Mouse (Mus musculus) myocyte (in vitro differentiated cells): Measurements from ENCODE around the gene Baiap3. TPM values are rescaled to one million over a fixed set of nuclear protein-coding genes. Genes with fewer than 3 reads are reported as not detected.

Experiments
- H3K27me3 ChIP-seq: one replicate; pipeline ENCODE4 v1.6.1; 2011; ENCODE audit not compliant: control insufficient read depth, insufficient read depth, insufficient read length
- H3K36me3 ChIP-seq: one replicate; pipeline ENCODE4 v1.6.1; 2011; ENCODE audit not compliant: control insufficient read depth, insufficient read depth
- H3K4me2 ChIP-seq: one replicate; pipeline ENCODE4 v1.6.1; 2011; ENCODE audit warnings: low read depth, control low read depth
- H3K4me3 ChIP-seq: one replicate; pipeline ENCODE4 v1.5.1; 2011; ENCODE audit warnings: mild to moderate bottlenecking, control low read depth, moderate library complexity
- H3K79me2 ChIP-seq: one replicate; pipeline ENCODE4 v1.6.1; 2011; ENCODE audit not compliant: control insufficient read depth, insufficient read depth
- H3ac ChIP-seq: one replicate; pipeline ENCODE4 v1.6.1; 2011; ENCODE audit not compliant: control insufficient read depth, insufficient read length
- CEBPB ChIP-seq: IDR thresholded peaks from 2 replicates; pipeline ENCODE4 v1.6.1; 2011; ENCODE audit warnings: mild to moderate bottlenecking, moderate library complexity; ENCODE audit not compliant: poor library complexity, insufficient read depth, severe bottlenecking
- E2F4 ChIP-seq: IDR thresholded peaks from one replicate; pipeline ENCODE4 v1.6.1; 2011; ENCODE audit warnings: mild to moderate bottlenecking, control low read depth, moderate library complexity; ENCODE audit not compliant: insufficient read depth
- MAX ChIP-seq: IDR thresholded peaks from one replicate; pipeline ENCODE4 v1.6.1; 2011; ENCODE audit warnings: low read depth, mild to moderate bottlenecking, control low read depth
- MYOD1 ChIP-seq, 3 experiments: IDR thresholded peaks; one replicate each; pipeline ENCODE4 v1.6.1; 2011; ENCODE audit warnings: control low read depth in 2 of 3, low read depth in 2 of 3, mild to moderate bottlenecking in 2 of 3, moderate library complexity in 1 of 3; ENCODE audit not compliant: insufficient read length in 2 of 3, control insufficient read depth in 1 of 3
- MYOG ChIP-seq, 3 experiments: IDR thresholded peaks; one replicate each; pipeline ENCODE4 v1.6.1; 2011; ENCODE audit warnings: control low read depth in 2 of 3, low read depth in 2 of 3, mild to moderate bottlenecking in 2 of 3; ENCODE audit not compliant: insufficient read length in 2 of 3, control insufficient read depth in 1 of 3, insufficient read depth in 1 of 3
- POLR2A ChIP-seq: IDR thresholded peaks from one replicate; pipeline ENCODE4 v1.6.1; 2011; ENCODE audit warnings: low read depth, mild to moderate bottlenecking, control low read depth, moderate library complexity; ENCODE audit not compliant: insufficient read length
- POLR2AphosphoS2 ChIP-seq: IDR thresholded peaks from one replicate; pipeline ENCODE4 v1.6.1; 2011; ENCODE audit warnings: low read depth, control low read depth; ENCODE audit not compliant: insufficient read length
- REST ChIP-seq: IDR thresholded peaks from one replicate; pipeline ENCODE4 v1.6.1; 2011; ENCODE audit warnings: mild to moderate bottlenecking, control low read depth, moderate library complexity; ENCODE audit not compliant: insufficient read depth, insufficient read length
- SRF ChIP-seq: IDR thresholded peaks from one replicate; pipeline ENCODE4 v1.6.1; 2011; ENCODE audit warnings: low read depth; ENCODE audit not compliant: control insufficient read depth, insufficient read length
- TCF12 ChIP-seq: IDR thresholded peaks from one replicate; pipeline ENCODE4 v1.6.1; 2011; ENCODE audit warnings: mild to moderate bottlenecking, control low read depth; ENCODE audit not compliant: poor library complexity, insufficient read depth, severe bottlenecking
- TCF3 ChIP-seq: IDR thresholded peaks from one replicate; pipeline ENCODE4 v1.6.1; 2011; ENCODE audit warnings: low read depth, control low read depth; ENCODE audit not compliant: insufficient read length
- USF1 ChIP-seq: IDR thresholded peaks from one replicate; pipeline ENCODE4 v1.6.1; 2011; ENCODE audit warnings: low read depth, mild to moderate bottlenecking, control low read depth, moderate library complexity
- polyA plus RNA-seq: library from polyadenylated mRNA; unstranded; fragments of >200 nt; fragmentation: generic; extraction: Trizol; gene quantifications from one replicate; pipeline ENCODE4 v1.2.1, GENCODE M21; 2012; ENCODE audit warnings: missing spikeins

The Baiap3 gene
- polyA plus RNA-seq, 1 experiment = 0.01 TPM

DNA sequence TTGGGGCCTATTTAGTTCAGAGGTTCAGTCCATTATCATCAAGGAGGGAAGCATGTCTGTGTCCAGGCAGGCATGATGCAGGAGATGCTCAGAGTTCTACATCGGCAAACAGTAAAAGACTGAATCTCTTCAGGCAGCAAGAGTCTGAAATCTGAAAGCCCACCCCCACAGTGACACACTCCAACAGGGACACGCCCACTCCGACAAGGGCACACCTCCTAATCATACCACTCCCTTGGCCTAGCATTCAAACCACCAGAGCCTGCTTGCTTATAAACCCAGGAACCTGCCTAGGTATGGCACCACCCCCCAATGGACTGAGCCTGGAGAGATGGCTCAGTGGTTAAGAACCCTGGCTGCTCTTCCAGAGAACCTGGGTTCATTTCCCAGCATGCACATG, 40.7 kb downstream of the Baiap3 start:
- H3K4me3 ChIP-seq = no peak overlapping the region
- peaks cover 4% of the 10 kb centered on the region for H3K36me3 ChIP-seq

DNA sequence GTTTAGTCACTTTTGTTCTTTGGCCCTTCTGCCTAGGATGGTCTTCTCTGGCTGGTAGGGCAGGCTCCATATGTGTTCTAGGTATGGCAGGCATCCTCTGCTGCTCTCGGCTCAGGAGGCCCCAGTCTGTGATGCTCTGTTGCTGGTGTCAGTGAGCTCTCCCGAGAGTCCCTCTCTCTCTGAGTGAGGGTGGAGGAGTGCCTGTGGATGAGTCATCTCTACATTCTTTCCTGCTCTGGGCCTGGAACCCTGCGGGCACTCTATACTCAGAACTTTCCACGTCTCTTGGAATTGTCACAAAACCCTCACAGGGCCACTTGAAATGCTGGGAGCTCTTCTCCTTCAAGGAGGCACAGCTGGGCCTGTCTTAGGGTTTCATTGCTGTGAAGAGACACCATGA, 44.5 kb downstream of the Baiap3 start:
- H3K27me3 ChIP-seq = no peaks in the 10 kb centered on the region

More for the DNA sequence above, 40.7 kb downstream of the Baiap3 start:
- no peak overlapping the region for H3ac ChIP-seq
- no peak overlapping the region for H3K4me2 ChIP-seq
- TF ChIP-seq REST = no peak
- no peak for TF ChIP-seq MAX
- no peak for TF ChIP-seq POLR2A
- no peak for TF ChIP-seq TCF12
- no peak for TF ChIP-seq MYOG (IDR thresholded peaks at IDR 0.05; ENCODE audit: control insufficient read depth in 1 of 3, insufficient read depth in 1 of 3, insufficient read length in 2 of 3, low read depth in 2 of 3)
- no peaks in the 10 kb centered on the region for H3K79me2 ChIP-seq
- no peaks in the 10 kb centered on the region for H3K27me3 ChIP-seq

DNA sequence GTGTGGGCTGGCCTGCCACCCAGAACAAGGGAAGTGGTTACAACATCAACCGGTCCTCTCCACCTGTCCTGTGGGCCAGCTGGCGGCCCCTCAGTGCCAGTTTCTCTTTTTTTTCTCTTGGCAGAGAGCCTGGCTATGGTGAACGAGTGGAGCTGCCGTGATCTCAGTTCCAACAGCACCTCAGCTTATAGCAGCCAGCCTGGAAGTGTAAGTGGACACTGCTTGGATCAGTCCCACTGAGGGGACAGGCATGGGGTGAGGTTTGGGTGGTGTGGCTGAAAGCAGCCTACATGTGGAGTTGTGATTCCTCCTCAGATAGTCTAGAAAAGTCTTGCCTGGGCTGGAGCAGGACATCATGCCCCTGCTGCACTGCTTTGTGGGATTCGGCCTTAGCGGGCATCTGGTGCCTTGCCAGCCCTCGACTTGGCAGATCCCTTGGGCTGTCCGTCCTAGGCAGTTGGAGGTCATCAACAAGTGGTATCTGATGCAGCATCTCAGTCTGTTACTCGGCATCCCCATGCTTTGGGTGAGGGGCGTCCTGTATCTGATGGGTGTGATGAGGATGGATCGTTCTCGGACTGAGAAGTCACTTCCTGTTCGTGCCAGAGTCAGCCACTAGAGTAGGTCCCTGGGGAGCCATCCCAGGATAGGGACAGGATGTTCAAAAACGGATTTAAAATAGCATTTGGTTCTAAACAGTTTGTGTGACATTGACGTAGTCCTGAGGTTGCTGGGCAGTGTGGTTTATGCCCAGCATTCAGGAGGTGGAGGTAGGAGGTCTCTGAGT, 45.3 kb downstream of the Baiap3 start:
- Histone ChIP-seq H3K4me3 (no peak overlapping the region), H3K27me3 (no peaks in the 10 kb centered on the region), H3K4me2 (peak overlapping the region; percentile 6), H3ac (no peak overlapping the region), H3K36me3 (peaks cover 7% of the 10 kb centered on the region), H3K79me2 (no peaks in the 10 kb centered on the region)
- no peak for TF ChIP-seq E2F4
- no peak for TF ChIP-seq POLR2AphosphoS2
- peak; percentile 40 for TF ChIP-seq TCF3
- TF ChIP-seq MYOG (IDR thresholded peaks at IDR 0.05; ENCODE audit: control insufficient read depth in 1 of 3, insufficient read depth in 1 of 3, insufficient read length in 2 of 3, low read depth in 2 of 3) = peak; percentile 61 to 86 (median 65)
- TF ChIP-seq MYOD1 (IDR thresholded peaks at IDR 0.05; ENCODE audit: control insufficient read depth in 1 of 3, insufficient read length in 2 of 3, low read depth in 2 of 3) = peak; percentile 50 to 82 (median 79)
- TF ChIP-seq REST = no peak
- TF ChIP-seq MAX = no peak
- no peak for TF ChIP-seq USF1
- peak; percentile 52 for TF ChIP-seq TCF12
- TF ChIP-seq SRF = no peak
- no peak for TF ChIP-seq POLR2A
- TF ChIP-seq CEBPB = no peak

More for the DNA sequence above, 44.5 kb downstream of the Baiap3 start:
- no peak overlapping the region for H3ac ChIP-seq
- peak overlapping the region; percentile 6 for H3K4me2 ChIP-seq
- H3K4me3 ChIP-seq = no peak overlapping the region
- peaks cover 7% of the 10 kb centered on the region for H3K36me3 ChIP-seq
- TF ChIP-seq MYOD1 (IDR thresholded peaks at IDR 0.05; ENCODE audit: control insufficient read depth in 1 of 3, insufficient read length in 2 of 3, low read depth in 2 of 3) (no peak), POLR2A (no peak), USF1 (no peak), TCF12 (no peak), CEBPB (no peak), MYOG (IDR thresholded peaks at IDR 0.05; ENCODE audit: control insufficient read depth in 1 of 3, insufficient read depth in 1 of 3, insufficient read length in 2 of 3, low read depth in 2 of 3) (no peak), REST (no peak), SRF (no peak), TCF3 (no peak), POLR2AphosphoS2 (no peak), MAX (no peak), E2F4 (no peak)
- no peaks in the 10 kb centered on the region for H3K79me2 ChIP-seq

DNA sequence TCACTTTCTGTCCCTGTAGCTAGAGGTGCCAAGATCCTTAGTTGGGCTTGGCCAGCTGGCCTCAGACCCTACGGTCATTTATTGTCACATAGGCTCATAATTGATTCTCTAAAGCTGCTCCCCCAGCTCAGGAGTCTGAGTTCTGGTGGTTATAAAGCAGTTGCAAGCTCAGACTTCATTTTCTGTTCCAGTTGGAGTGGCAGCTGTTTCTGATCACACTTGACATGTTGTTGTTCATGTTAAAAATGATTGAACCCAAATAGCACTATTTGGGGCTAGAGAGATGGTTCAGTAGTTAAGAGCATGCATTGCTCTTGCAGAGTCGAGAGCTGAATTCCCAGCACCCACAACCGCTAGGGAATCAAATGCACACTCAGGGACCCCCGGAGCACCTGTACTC, 46.2 kb downstream of the Baiap3 start:
- no peak overlapping the region for H3ac ChIP-seq
- H3K27me3 ChIP-seq = no peaks in the 10 kb centered on the region
- peaks cover 7% of the 10 kb centered on the region for H3K36me3 ChIP-seq
- TF ChIP-seq SRF (no peak), USF1 (no peak), POLR2AphosphoS2 (no peak), TCF12 (no peak), CEBPB (no peak), MYOG (IDR thresholded peaks at IDR 0.05; ENCODE audit: control insufficient read depth in 1 of 3, insufficient read depth in 1 of 3, insufficient read length in 2 of 3, low read depth in 2 of 3) (no peak), E2F4 (no peak), MAX (no peak)
- H3K79me2 ChIP-seq = no peaks in the 10 kb centered on the region
- no peak overlapping the region for H3K4me2 ChIP-seq
- H3K4me3 ChIP-seq = no peak overlapping the region

DNA sequence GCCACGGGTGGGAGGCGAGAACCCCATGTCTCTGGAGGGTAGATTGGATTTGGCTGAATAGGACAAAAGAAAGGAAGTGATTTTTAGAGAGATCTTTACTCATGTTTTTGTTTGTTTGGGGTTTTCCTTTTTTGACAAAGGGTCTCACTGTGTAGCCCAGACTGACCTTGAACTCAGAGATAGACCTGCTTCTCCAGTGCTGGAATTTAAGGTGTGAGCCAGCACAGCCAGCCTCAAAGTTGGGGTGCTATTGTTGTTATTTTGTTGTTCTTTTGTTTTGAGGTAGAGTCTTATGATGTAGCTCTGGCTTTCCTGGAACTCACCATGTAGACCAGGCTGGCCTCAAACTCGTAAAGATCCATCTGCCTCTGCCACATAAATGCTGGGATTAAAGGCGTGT, 53.8 kb downstream of the Baiap3 start:
- Histone ChIP-seq H3K79me2 (no peaks in the 10 kb centered on the region), H3ac (no peak overlapping the region), H3K27me3 (no peaks in the 10 kb centered on the region), H3K4me2 (no peak overlapping the region), H3K36me3 (peaks cover 8% of the 10 kb centered on the region), H3K4me3 (no peak overlapping the region)
- TF ChIP-seq USF1 (no peak), CEBPB (no peak), MAX (no peak), REST (no peak), TCF3 (no peak), TCF12 (no peak), MYOG (IDR thresholded peaks at IDR 0.05; ENCODE audit: control insufficient read depth in 1 of 3, insufficient read depth in 1 of 3, insufficient read length in 2 of 3, low read depth in 2 of 3) (no peak), E2F4 (no peak)
